Mouse (Mus musculus): Measurements from ENCODE around the gene Ltbp4.

Ltbp4 gene

GRCm38 (mm10) chr7:27337175-27337853 lies at the start of gene Ltbp4:
Gene Ltbp4 (minus strand): TSS chr7:27337692.
- DNase-seq = peak; percentile 86

DNA sequence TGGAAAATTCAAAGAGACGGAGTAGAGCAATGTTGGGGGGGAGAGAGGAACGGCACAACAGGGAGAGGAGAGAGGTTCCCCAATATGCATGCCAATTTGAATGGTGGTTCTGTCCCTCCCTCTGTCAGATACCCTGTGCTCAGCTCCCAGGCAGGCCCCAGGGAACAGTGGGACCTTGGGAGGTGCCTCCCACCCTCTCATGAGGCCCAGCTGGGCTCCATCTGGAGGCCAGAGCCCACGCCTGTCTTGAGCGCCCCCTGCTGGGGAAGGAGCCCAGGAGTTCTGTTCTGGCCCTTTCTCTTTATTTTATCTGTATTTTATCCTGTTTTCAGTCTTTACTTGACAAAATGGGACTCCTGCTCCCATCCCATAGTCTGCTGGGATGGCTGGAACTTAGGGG lies 47.2 kb upstream of the Ltbp4 start:
- peak; percentile 50 for DNase-seq

GRCm38 (mm10) chr7:27384134-27384533 lies 46.6 kb upstream of the Ltbp4 start:
- no peak for DNase-seq

DNA sequence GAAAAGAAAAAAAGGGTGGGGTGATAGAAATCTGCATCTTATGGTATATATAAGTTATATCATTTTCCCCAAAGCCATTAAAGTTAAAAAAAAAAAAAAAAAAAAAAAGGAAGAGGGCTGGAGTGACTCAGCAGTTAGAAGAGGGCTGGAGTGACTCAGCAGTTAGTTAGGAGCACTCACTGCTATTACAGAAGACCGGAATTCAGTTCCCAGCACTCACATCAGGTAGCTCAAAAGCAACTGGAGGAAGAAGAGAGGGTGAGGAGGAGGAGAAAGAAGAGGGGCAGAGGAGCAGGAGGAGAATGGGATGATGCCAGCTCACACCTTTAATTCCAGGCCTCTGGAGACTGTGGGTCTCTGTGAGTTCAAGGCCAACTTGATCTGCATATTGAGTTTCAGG lies 45.7 kb upstream of the Ltbp4 start:
- DNase-seq = no peak

- no peak for DNase-seq
Measured at GRCm38 (mm10) chr7:27381560-27381959, 44.1 kb upstream of the Ltbp4 start.

GRCm38 (mm10) chr7:27381009-27381408 lies 43.5 kb upstream of the Ltbp4 start:
- DNase-seq = no peak

- DNase-seq = no peak
Measured at GRCm38 (mm10) chr7:27379836-27380235, 42.3 kb upstream of the Ltbp4 start.

DNA sequence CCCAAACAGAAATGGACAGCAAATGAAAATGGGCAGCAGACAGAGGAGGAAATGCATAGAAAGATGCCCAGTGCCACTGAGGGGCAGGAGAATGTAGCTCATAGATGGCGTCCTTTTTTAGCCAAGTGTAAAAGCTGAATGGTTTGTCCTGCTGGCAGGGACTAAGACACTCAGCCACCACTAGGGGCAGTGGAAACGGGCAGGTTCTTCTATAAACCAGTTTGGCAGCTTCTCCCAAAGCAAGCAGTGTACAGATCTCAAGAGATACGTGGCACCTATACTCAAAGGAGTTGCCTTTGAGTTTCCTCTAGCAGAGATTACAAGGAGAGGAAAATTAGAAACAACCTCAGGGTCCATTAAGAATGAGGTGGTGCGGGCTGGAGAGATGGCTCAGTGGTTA lies 40.9 kb upstream of the Ltbp4 start:
- DNase-seq = peak; percentile 42

GRCm38 (mm10) chr7:27375274-27375673 lies 37.8 kb upstream of the Ltbp4 start:
- no peak for DNase-seq

GRCm38 (mm10) chr7:27371715-27372462 lies 34.4 kb upstream of the Ltbp4 start:
- no peak for DNase-seq

GRCm38 (mm10) chr7:27369111-27369510 lies 31.6 kb upstream of the Ltbp4 start:
- DNase-seq = no peak

DNA sequence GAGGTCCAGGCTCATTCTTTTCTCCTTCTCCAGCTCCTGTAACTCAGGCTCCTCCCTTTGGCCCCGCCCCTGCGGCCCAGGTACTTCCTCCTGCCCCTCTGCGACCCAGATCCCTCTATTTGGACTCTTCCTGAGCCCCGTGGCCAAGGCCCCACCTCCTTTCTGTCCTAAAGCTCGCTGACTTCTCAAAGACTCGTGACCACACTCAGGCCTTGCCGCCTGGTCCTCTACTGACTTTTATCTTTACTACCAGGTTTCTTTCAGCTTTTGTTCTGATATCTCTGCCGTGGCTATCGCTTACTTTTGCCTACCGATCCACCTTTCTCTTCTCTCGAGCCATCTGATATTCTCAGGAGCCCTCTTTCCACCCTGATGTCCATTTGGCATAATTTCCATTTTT lies 30.5 kb upstream of the Ltbp4 start:
- no peak for DNase-seq

DNA sequence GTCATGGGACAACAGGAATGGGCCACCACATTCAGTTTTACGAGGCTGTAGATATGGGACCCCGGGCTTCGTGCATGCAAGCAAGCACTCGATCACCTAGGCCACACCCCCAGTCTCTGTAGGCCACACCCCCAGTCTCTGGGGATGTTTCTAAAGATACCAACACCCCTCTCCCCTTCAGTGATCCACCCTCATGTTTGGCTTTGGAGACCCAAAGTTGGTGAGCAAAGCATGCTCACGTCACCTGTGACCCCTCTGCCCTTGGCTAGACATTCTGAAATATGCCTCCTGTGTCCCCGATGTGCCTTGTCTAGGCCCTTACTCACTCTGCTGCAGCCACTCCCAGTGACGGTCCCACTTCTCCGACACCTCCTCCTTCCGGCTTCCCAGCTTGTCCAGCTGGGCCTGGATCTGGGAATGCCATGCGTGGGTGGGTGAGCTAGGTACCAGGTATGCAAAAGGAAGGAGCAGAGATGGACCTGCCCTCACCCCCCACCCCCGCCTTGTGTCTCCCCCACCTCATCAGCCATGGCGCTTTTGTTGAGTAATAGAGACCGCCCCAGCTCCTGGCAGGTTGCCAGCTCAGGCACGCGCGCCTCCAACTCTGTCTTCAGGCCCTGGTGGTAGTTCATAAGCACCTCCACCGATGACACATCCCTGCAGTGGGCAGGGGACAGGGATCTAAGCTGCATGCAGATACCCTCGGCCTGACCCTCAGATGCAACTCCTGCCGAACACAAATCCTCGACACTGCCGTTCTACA lies 28.8 kb upstream of the Ltbp4 start:
- DNase-seq = no peak

- no peak for DNase-seq
Measured at GRCm38 (mm10) chr7:27364379-27364778, 26.9 kb upstream of the Ltbp4 start.

GRCm38 (mm10) chr7:27361283-27361946 lies 23.9 kb upstream of the Ltbp4 start:
- peak; percentile 100 for DNase-seq

- no peak for DNase-seq
Measured at GRCm38 (mm10) chr7:27360749-27361148, 23.3 kb upstream of the Ltbp4 start.

DNA sequence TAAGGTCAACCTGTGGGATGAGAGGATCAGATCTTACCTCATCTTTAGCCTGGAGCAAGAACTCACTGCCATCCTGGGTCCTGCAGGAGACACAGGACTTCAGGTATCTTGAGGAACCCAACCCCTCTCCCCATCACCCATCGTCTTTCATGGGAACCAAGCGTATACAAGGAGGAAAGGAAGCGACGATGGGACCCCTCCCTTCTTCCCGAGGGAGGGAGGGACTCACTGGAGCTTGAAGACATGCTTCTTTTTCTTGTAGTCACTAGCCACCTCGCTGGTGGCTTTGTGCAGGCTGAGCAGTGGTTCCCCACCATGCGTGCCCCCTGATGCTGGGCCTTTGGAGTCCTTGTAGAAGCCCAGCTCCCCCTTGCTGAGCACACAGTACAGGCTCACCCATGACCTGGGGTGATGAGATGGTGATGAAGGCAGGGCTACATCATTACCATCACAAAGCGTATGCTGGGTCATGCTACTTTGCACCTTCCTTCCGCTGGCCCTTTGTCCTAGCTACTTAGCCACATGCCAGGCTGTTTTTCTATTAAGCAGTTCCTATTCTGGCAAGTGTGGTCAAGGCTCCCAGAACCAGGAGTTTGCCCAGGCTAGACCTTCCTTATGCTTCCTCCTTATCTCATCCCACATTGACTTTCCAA lies 22.3 kb upstream of the Ltbp4 start:
- no peak for DNase-seq

- no peak for DNase-seq
Measured at GRCm38 (mm10) chr7:27359162-27359561, 21.7 kb upstream of the Ltbp4 start.

GRCm38 (mm10) chr7:27357595-27357978 lies 20.1 kb upstream of the Ltbp4 start:
- no peak for DNase-seq

DNA sequence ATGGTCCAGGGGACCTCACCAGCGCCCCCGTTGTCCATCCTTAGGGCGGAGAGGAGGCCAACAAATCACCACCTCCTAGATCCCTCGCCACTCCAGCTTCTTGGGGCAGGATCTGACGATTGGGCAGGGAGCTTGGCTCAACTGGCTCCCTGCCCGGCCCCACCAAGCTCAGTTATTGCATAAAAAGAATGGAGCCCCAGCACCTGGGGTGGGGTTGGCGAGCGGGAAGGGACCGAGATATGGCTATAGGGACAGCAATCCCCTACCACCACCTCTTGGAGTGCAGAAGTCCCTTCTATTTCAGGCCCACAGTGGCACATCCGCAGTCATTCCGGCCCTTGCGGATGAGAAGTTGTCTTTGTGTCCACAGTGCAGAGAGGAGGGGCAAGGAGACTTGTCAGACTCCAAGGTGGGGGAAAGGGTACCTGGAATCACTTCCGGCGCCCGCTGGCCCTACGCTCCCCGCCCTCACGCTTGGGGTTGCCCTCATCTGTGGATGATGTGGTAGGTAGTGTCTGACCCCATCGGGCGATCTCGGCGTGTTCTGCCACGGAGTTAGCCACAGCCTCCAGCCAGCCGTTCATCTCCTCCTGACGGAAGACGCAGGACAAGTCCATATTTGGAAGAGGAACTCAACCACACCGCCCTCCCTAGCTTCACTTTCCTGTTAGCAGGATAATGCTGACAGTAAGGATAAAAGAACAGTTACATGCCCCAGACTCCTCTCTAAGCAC lies 19.5 kb upstream of the Ltbp4 start, which contains the start of gene Gm20479:
Gm20479 (minus strand) TSS at position 559 of the 734 bp plus-strand sequence.
- peak; percentile 45 for DNase-seq

GRCm38 (mm10) chr7:27356248-27356647 lies 18.8 kb upstream of the Ltbp4 start:
- peak; percentile 47 for DNase-seq

- DNase-seq = peak; percentile 90
Measured at GRCm38 (mm10) chr7:27355745-27356240, 18.3 kb upstream of the Ltbp4 start, which contains the start of gene Shkbp1. Gene Shkbp1 (minus strand): TSS chr7:27356019.
